In genomic region chr9:40961401-40961800, GRCm38 (mm10) we compare ENCODE assay signal across 25 mouse cellular contexts. TPM values are rescaled to one million over a fixed set of nuclear protein-coding genes. Genes with fewer than 3 reads are reported as not detected.
DNase-seq lines count a peak whose midpoint lies in the region; ATAC-seq lines count a peak whose summit lies in the region.
"Had no signal": no experiment of that assay in that cellular context is flagged by ENCODE, and none has a peak within 500 bp of the region (broad histone marks: within the 10 kb centered on the region; RNA-seq: fewer than 3 reads in every experiment).

No protein-coding gene starts in this region.

- no peak for DNase-seq in hindbrain, embryonic 10.5 days (ENCODE audit: low spot score)
- DNase-seq in neural tube, embryonic 10.5 days (ENCODE audit: extremely low spot score, low spot score), result no peak
- DNase-seq in cerebellum, adult 11-12 months, result no peak
- DNase-seq: adrenal gland, adult 2 months; adrenal gland, postnatal 14 days; cerebellum, adult 18-20 months; cerebellum, adult 9-10 months; cerebellum, postnatal 14 days; gastrocnemius, adult 2 months; gastrocnemius, postnatal 14 days had no signal

- 72% methylated on average over 3 of the region's 3 CpGs for WGBS in hindbrain, embryonic 13.5 days
- 85% methylated on average over 3 of the region's 3 CpGs for WGBS in hindbrain, embryonic 10.5 days
- WGBS in midbrain, embryonic 12.5 days, result 71% methylated on average over 3 of the region's 3 CpGs
- 54% methylated on average over 3 of the region's 3 CpGs for WGBS in midbrain, embryonic 15.5 days
- WGBS in neural tube, embryonic 13.5 days, result 41% methylated on average over 3 of the region's 3 CpGs
- WGBS in neural tube, embryonic 15.5 days, result 32% methylated on average over 3 of the region's 3 CpGs

- H3K9me3 ChIP-seq in hindbrain, embryonic 13.5 days, result no peaks in the 10 kb centered on the region
- no peaks in the 10 kb centered on the region for H3K9me3 ChIP-seq in hindbrain, embryonic 10.5 days
- H3K9me3 ChIP-seq in midbrain, embryonic 12.5 days, result no peaks in the 10 kb centered on the region
- no peaks in the 10 kb centered on the region for H3K9me3 ChIP-seq in midbrain, embryonic 15.5 days
- no peaks in the 10 kb centered on the region for H3K9me3 ChIP-seq in neural tube, embryonic 13.5 days
- no peaks in the 10 kb centered on the region for H3K9me3 ChIP-seq in neural tube, embryonic 15.5 days (replicated peaks)
- H3K9me3 ChIP-seq: hindbrain, embryonic 15.5 days had no signal

- H3K9ac ChIP-seq in hindbrain, embryonic 13.5 days, result 0 out of 2 replicates have a peak overlapping the region, but pooled peaks have one; percentile 14
- no peak overlapping the region for H3K9ac ChIP-seq in midbrain, embryonic 12.5 days (replicated peaks)
- H3K9ac ChIP-seq in midbrain, embryonic 15.5 days, result no peak overlapping the region
- H3K9ac ChIP-seq in neural tube, embryonic 13.5 days, result no peak overlapping the region
- H3K9ac ChIP-seq in neural tube, embryonic 15.5 days (replicated peaks), result no peak overlapping the region
- H3K9ac ChIP-seq: hindbrain, embryonic 15.5 days had no signal

- no peak for ATAC-seq in hindbrain, embryonic 13.5 days (ENCODE audit: low FRiP score)
- no peak for ATAC-seq in midbrain, embryonic 12.5 days (ENCODE audit: low FRiP score, low read depth)
- ATAC-seq in midbrain, embryonic 15.5 days (replicated peaks), result no peak
- ATAC-seq in neural tube, embryonic 13.5 days (ENCODE audit: low read depth), result no peak
- no peak for ATAC-seq in neural tube, embryonic 15.5 days (ENCODE audit: low FRiP score)
- ATAC-seq: CD4-positive, CD25-positive, alpha-beta regulatory T cell, adult 4 months; forebrain, embryonic 16.5 days had no signal

- no peak overlapping the region for H3K4me2 ChIP-seq in hindbrain, embryonic 13.5 days
- no peak overlapping the region for H3K4me2 ChIP-seq in midbrain, embryonic 12.5 days (replicated peaks)
- H3K4me2 ChIP-seq in midbrain, embryonic 15.5 days, result no peak overlapping the region
- H3K4me2 ChIP-seq in neural tube, embryonic 13.5 days, result no peak overlapping the region
- no peak overlapping the region for H3K4me2 ChIP-seq in neural tube, embryonic 15.5 days
- H3K4me2 ChIP-seq: heart, embryonic 11.5 days; hindbrain, embryonic 15.5 days had no signal

- H3K4me3 ChIP-seq in hindbrain, embryonic 13.5 days, result no peak overlapping the region
- no peak overlapping the region for H3K4me3 ChIP-seq in hindbrain, embryonic 10.5 days
- H3K4me3 ChIP-seq in midbrain, embryonic 12.5 days, result no peak overlapping the region
- no peak overlapping the region for H3K4me3 ChIP-seq in midbrain, embryonic 15.5 days
- H3K4me3 ChIP-seq in neural tube, embryonic 13.5 days, result no peak overlapping the region
- no peak overlapping the region for H3K4me3 ChIP-seq in neural tube, embryonic 15.5 days (replicated peaks)
- H3K4me3 ChIP-seq: gastrocnemius, adult 2 months; hindbrain, embryonic 15.5 days had no signal

- H3K4me1 ChIP-seq in hindbrain, embryonic 13.5 days (replicated peaks), result peaks cover 13% of the 10 kb centered on the region
- H3K4me1 ChIP-seq in hindbrain, embryonic 10.5 days (replicated peaks), result peaks cover 12% of the 10 kb centered on the region
- peaks cover 12% of the 10 kb centered on the region for H3K4me1 ChIP-seq in midbrain, embryonic 12.5 days
- peaks cover 12% of the 10 kb centered on the region for H3K4me1 ChIP-seq in midbrain, embryonic 15.5 days
- H3K4me1 ChIP-seq in neural tube, embryonic 13.5 days (replicated peaks), result peaks cover 20% of the 10 kb centered on the region
- peaks cover 26% of the 10 kb centered on the region for H3K4me1 ChIP-seq in neural tube, embryonic 15.5 days

- H3K27ac ChIP-seq in hindbrain, embryonic 13.5 days, result no peak overlapping the region
- no peak overlapping the region for H3K27ac ChIP-seq in hindbrain, embryonic 10.5 days
- H3K27ac ChIP-seq in midbrain, embryonic 12.5 days (replicated peaks), result peak overlapping the region; percentile 35; the same call in 1 of the 2 replicates
- H3K27ac ChIP-seq in midbrain, embryonic 15.5 days, result no peak overlapping the region
- H3K27ac ChIP-seq in neural tube, embryonic 13.5 days (replicated peaks), result peak overlapping the region; percentile 61; the same call in 1 of the 2 replicates
- peak overlapping the region; percentile 45; the same call in 1 of the 2 replicates for H3K27ac ChIP-seq in neural tube, embryonic 15.5 days (replicated peaks)
- H3K27ac ChIP-seq: gastrocnemius, adult 2 months; hindbrain, embryonic 15.5 days had no signal

- H3K36me3 ChIP-seq in hindbrain, embryonic 13.5 days, result no peaks in the 10 kb centered on the region
- no peaks in the 10 kb centered on the region for H3K36me3 ChIP-seq in hindbrain, embryonic 10.5 days
- no peaks in the 10 kb centered on the region for H3K36me3 ChIP-seq in midbrain, embryonic 12.5 days
- H3K36me3 ChIP-seq in midbrain, embryonic 15.5 days (replicated peaks), result no peaks in the 10 kb centered on the region
- H3K36me3 ChIP-seq in neural tube, embryonic 13.5 days, result no peaks in the 10 kb centered on the region
- H3K36me3 ChIP-seq in neural tube, embryonic 15.5 days, result no peaks in the 10 kb centered on the region
- H3K36me3 ChIP-seq: hindbrain, embryonic 15.5 days had no signal

- peaks cover 62% of the 10 kb centered on the region for H3K27me3 ChIP-seq in hindbrain, embryonic 13.5 days
- H3K27me3 ChIP-seq in hindbrain, embryonic 10.5 days (ENCODE audit: insufficient read depth, poor library complexity, severe bottlenecking), result peaks cover 73% of the 10 kb centered on the region
- H3K27me3 ChIP-seq in midbrain, embryonic 12.5 days, result peaks cover 42% of the 10 kb centered on the region
- H3K27me3 ChIP-seq in midbrain, embryonic 15.5 days (replicated peaks), result 0 out of 2 replicates have a peak, but pooled peaks cover 12% of the 10 kb centered on the region
- H3K27me3 ChIP-seq in neural tube, embryonic 13.5 days, result peaks cover 60% of the 10 kb centered on the region
- peaks cover 18% of the 10 kb centered on the region for H3K27me3 ChIP-seq in neural tube, embryonic 15.5 days (replicated peaks)

RNA-seq across cellular contexts. Expression of gene Jhy, which starts 2.5 kb away (rescaled TPM):
- 1.4 and 1.5 TPM in 2 replicates for polyA plus RNA-seq in hindbrain, embryonic 13.5 days (2015; fragmentation: Nextera tagmentation; extraction: Ambion mirVana)
- 1.6 and 1.8 TPM in 2 replicates for polyA plus RNA-seq in hindbrain, embryonic 10.5 days (2016; fragmentation: Nextera tagmentation; extraction: Ambion mirVana)
- 1.5 and 2.7 TPM in 2 replicates for polyA plus RNA-seq in midbrain, embryonic 12.5 days (2016; fragmentation: Nextera tagmentation; extraction: Ambion mirVana)
- polyA plus RNA-seq in midbrain, embryonic 15.5 days (2015; fragmentation: Nextera tagmentation; extraction: Ambion mirVana), result 0.97 and 1.1 TPM in 2 replicates
- 1.0 and 2.0 TPM in 2 replicates for polyA plus RNA-seq in neural tube, embryonic 13.5 days (2015; fragmentation: Nextera tagmentation; extraction: Ambion mirVana)
- 1.3 TPM in 2 replicates for polyA plus RNA-seq in neural tube, embryonic 15.5 days (2015; fragmentation: Nextera tagmentation; extraction: Ambion mirVana)
- polyA plus RNA-seq: adrenal gland, adult 2 months; C2C12; CD4-positive, CD25-positive, alpha-beta regulatory T cell, adult 4 months; heart, embryonic 11.5 days; heart, embryonic 14.5 days; heart, postnatal 0 days had no signal

RNA-seq across cellular contexts. Expression of gene Crtam, which starts 43.0 kb away (rescaled TPM):
- polyA plus RNA-seq in hindbrain, embryonic 13.5 days (2015; fragmentation: Nextera tagmentation; extraction: Ambion mirVana), result 0.14 and 0.19 TPM in 2 replicates
- polyA plus RNA-seq in hindbrain, embryonic 10.5 days (2016; fragmentation: Nextera tagmentation; extraction: Ambion mirVana), result 0.09 and 0.13 TPM in 2 replicates
- polyA plus RNA-seq in midbrain, embryonic 12.5 days (2016; fragmentation: Nextera tagmentation; extraction: Ambion mirVana), result not detected in 2 replicates
- 0.10 and 0.22 TPM in 2 replicates for polyA plus RNA-seq in midbrain, embryonic 15.5 days (2015; fragmentation: Nextera tagmentation; extraction: Ambion mirVana)
- 0.15 and 0.20 TPM in 2 replicates for polyA plus RNA-seq in neural tube, embryonic 13.5 days (2015; fragmentation: Nextera tagmentation; extraction: Ambion mirVana)
- polyA plus RNA-seq in neural tube, embryonic 15.5 days (2015; fragmentation: Nextera tagmentation; extraction: Ambion mirVana), result 0.08 and 0.15 TPM in 2 replicates
- polyA plus RNA-seq: adrenal gland, adult 2 months; embryonic facial prominence, embryonic 11.5 days; embryonic facial prominence, embryonic 14.5 days; forebrain, embryonic 11.5 days; forebrain, embryonic 16.5 days; heart, embryonic 14.5 days; heart, postnatal 0 days had no signal

Comparison
In these comparisons a context has a peak if more than half of its experiments do, and no peak if none do; other contexts are left out.
1. H3K27ac ChIP-seq: peak in midbrain, embryonic 12.5 days (single experiment), neural tube, embryonic 13.5 days (single experiment) and neural tube, embryonic 15.5 days (single experiment); none in hindbrain, embryonic 13.5 days (single experiment), hindbrain, embryonic 10.5 days (single experiment) and midbrain, embryonic 15.5 days (single experiment).